Mouse (Mus musculus): ENCODE measurements around the gene Zdhhc8. TPM values are rescaled to one million over a fixed set of nuclear protein-coding genes. Genes with fewer than 3 reads are reported as not detected.
"Not testable (repeated sequence)": the region's sequence is repeated elsewhere in the genome, so short reads cannot be mapped to it uniquely, and the experiment has no call there.

Gene Zdhhc8
- polyA plus RNA-seq, 2 experiments: 0.88 to 2.9 TPM

DNA sequence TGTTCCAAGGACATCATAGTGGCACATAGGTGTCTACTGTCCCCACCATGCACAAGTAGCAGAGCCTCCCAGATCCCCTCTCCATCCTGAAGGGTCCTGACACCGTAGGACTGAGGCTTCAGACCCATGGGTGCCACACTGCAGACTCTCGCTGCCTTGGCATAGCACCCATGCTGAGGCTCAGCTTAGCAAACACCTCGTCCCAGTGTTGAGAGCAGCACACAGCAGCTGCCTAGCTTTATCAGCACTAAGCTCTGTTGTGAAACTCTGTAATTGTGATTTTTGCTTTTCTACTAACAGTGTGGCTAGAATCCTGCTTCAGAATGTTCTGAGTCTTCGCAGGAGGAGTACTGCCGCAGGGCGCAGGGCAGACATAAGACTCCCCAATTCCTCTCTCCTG lies 37.1 kb downstream of the Zdhhc8 start:
- H3K4me2 ChIP-seq (ENCODE audit: low read depth): no peak overlapping the region
- no peaks in the 10 kb centered on the region for H3K4me1 ChIP-seq (replicated peaks; ENCODE audit: control insufficient read depth in 2 of 2, insufficient read depth in 2 of 2, low read length in 1 of 2)
- H3K9me3 ChIP-seq (ENCODE audit: control insufficient read depth, low read length): no peaks in the 10 kb centered on the region
- H3K36me3 ChIP-seq (replicated peaks; ENCODE audit: control insufficient read depth, insufficient read depth, low read depth): no peaks in the 10 kb centered on the region
- ATAC-seq (ENCODE audit: insufficient read depth) (no peak), DNase-seq (ENCODE audit: low read depth in 3 of 3, low spot score in 3 of 3) (no peak)
- WGBS (ENCODE audit: insufficient replicate concordance): 59% methylated on average over 6 of the region's 6 CpGs
- H3K9ac ChIP-seq (replicated peaks): no peak overlapping the region
- no peaks in the 10 kb centered on the region for H3K27me3 ChIP-seq (ENCODE audit: control insufficient read depth, insufficient read depth, low read length)
- H3K4me3 ChIP-seq (ENCODE audit: insufficient read depth in 1 of 2, low read depth in 2 of 2, low read length in 2 of 2): no peak overlapping the region
- TF ChIP-seq EP300 (IDR thresholded peaks at IDR 0.05; ENCODE audit: low read depth) (no peak), CTCF (IDR thresholded peaks at IDR 0.05; ENCODE audit: low read depth) (no peak)
- H3K27ac ChIP-seq: no peak overlapping the region

DNA sequence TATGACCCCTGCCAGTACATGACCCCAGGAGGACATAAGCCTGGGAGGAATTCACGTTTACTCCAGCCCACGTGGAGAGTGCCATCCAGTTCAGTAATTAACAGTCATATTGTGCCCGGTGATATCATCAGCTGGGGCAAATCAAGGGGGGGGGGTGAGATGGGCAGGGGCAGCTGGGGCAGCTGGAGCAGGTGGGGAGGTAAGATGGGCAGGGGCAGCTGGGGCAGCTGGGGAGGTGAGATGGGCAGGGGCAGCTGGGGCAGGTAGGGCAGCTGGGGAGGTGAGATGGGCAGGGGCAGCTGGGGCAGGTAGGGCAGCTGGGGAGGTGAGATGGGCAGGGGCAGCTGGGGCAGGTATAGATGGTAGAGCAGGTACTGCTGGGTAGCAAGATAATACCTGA lies 39.4 kb downstream of the Zdhhc8 start:
- not testable (repeated sequence) for ATAC-seq (ENCODE audit: insufficient read depth); H3K27ac ChIP-seq; H3K9me3 ChIP-seq (ENCODE audit: control insufficient read depth, low read length); H3K4me1 ChIP-seq (replicated peaks; ENCODE audit: control insufficient read depth in 2 of 2, insufficient read depth in 2 of 2, low read length in 1 of 2); H3K27me3 ChIP-seq (ENCODE audit: control insufficient read depth, insufficient read depth, low read length); H3K4me3 ChIP-seq (ENCODE audit: insufficient read depth in 1 of 2, low read depth in 2 of 2, low read length in 2 of 2); H3K4me2 ChIP-seq (ENCODE audit: low read depth); DNase-seq (ENCODE audit: low read depth in 3 of 3, low spot score in 3 of 3); H3K36me3 ChIP-seq (replicated peaks; ENCODE audit: control insufficient read depth, insufficient read depth, low read depth); H3K9ac ChIP-seq (replicated peaks)
- WGBS (ENCODE audit: insufficient replicate concordance): 42% methylated on average over 3 of the region's 3 CpGs

DNA sequence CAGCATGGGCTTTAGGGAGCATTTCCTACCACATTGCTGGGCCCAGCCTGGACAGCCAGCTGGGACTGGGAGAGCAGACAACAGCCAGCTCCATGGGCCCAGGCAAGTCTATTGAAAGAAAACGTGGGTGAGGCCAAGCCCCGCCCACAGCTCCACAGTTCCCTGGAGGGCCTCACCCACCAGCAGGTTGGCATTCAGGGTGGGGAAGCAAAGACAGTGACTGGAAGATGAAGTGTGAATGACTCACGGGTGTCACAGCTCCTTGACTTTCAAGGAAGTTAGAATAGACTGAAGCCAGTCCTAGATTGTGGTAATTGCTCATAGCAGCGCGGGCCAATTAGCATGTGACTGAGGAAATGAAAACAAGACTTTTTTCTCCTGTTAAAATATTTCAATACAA lies 39.9 kb downstream of the Zdhhc8 start:
- no peak for TF ChIP-seq EP300 (IDR thresholded peaks at IDR 0.05; ENCODE audit: low read depth)
- no peak for TF ChIP-seq CTCF (IDR thresholded peaks at IDR 0.05; ENCODE audit: low read depth)
- no peaks in the 10 kb centered on the region for H3K27me3 ChIP-seq (ENCODE audit: control insufficient read depth, insufficient read depth, low read length)
- ATAC-seq (ENCODE audit: insufficient read depth): no peak
- H3K9ac ChIP-seq (replicated peaks): no peak overlapping the region
- H3K4me2 ChIP-seq (ENCODE audit: low read depth): no peak overlapping the region
- no peaks in the 10 kb centered on the region for H3K36me3 ChIP-seq (replicated peaks; ENCODE audit: control insufficient read depth, insufficient read depth, low read depth)
- no peaks in the 10 kb centered on the region for H3K4me1 ChIP-seq (replicated peaks; ENCODE audit: control insufficient read depth in 2 of 2, insufficient read depth in 2 of 2, low read length in 1 of 2)
- no peak overlapping the region for H3K4me3 ChIP-seq (ENCODE audit: insufficient read depth in 1 of 2, low read depth in 2 of 2, low read length in 2 of 2)
- no peak overlapping the region for H3K27ac ChIP-seq
- 49% methylated on average over 5 of the region's 5 CpGs for WGBS (ENCODE audit: insufficient replicate concordance)
- H3K9me3 ChIP-seq (ENCODE audit: control insufficient read depth, low read length): no peaks in the 10 kb centered on the region
- DNase-seq (ENCODE audit: low read depth in 3 of 3, low spot score in 3 of 3): peak in 1 of 3 experiments; percentile 14

DNA sequence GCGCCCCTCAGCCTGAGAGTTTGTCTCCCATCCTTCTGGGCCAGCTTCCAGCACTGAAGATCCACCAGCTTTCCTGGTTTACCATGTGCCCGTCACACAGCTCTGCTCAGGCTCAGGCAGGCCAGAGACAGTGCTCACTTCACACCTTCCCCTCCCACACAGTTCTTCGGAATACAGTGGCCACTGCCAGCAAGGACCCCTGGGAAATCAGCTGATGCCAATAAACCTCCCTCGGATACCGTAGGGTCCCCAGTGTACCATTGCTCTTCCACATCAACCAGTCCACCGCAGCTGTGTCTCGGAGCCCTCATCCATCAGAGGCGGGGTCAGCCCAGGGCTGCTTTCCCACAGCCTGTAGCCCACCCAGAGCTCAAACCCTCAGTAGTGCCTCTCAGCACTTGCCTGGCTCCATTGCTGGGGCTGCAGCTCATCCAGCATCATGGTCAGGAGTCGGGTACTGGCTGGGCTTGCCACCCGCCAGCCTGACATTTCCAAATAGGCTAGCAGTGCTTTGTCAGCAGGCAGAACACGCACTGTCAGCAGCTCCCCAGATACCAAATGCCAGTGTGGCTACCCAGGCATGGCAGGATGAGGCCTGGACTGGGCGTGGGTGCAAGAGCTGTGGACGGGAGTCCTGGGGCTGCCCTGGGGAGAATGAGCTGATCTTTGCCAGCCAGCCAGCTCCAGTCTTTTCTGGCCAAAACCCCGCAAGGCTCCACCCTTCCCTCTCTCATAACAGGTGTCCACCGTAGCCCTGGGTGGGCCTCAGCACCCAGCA lies 40.5 kb downstream of the Zdhhc8 start:
- ATAC-seq (ENCODE audit: insufficient read depth): no peak

DNA sequence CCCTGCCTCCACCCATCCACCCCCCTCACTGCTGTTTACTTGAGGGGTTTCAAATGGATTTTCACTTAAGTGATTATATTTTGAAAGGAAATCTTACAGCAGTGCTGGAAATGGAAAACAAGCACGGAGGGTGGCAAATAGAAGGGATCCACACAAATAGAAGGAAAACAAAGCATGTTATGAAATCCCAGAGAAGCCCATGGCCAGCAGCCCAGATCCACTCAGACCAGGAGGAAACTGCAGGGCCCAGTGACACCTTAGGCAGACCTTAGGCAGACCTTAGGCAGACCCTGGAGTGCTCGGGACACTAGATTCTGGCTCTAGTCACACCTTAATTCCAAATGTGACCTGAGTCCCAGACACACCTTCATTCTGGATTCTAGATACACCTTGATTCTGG lies 43.9 kb downstream of the Zdhhc8 start:
- Histone ChIP-seq H3K9me3 (ENCODE audit: control insufficient read depth, low read length) (no peaks in the 10 kb centered on the region), H3K36me3 (replicated peaks; ENCODE audit: control insufficient read depth, insufficient read depth, low read depth) (no peaks in the 10 kb centered on the region), H3K4me3 (ENCODE audit: insufficient read depth in 1 of 2, low read depth in 2 of 2, low read length in 2 of 2) (no peak overlapping the region), H3K27ac (no peak overlapping the region), H3K9ac (replicated peaks) (no peak overlapping the region), H3K27me3 (ENCODE audit: control insufficient read depth, insufficient read depth, low read length) (no peaks in the 10 kb centered on the region), H3K4me1 (replicated peaks; ENCODE audit: control insufficient read depth in 2 of 2, insufficient read depth in 2 of 2, low read length in 1 of 2) (no peaks in the 10 kb centered on the region), H3K4me2 (ENCODE audit: low read depth) (no peak overlapping the region)
- no peak for TF ChIP-seq EP300 (IDR thresholded peaks at IDR 0.05; ENCODE audit: low read depth)
- TF ChIP-seq CTCF (IDR thresholded peaks at IDR 0.05; ENCODE audit: low read depth): no peak
- WGBS (ENCODE audit: insufficient replicate concordance): 57% methylated on average over 2 of the region's 2 CpGs
- no peak for DNase-seq (ENCODE audit: low read depth in 3 of 3, low spot score in 3 of 3)
- no peak for ATAC-seq (ENCODE audit: insufficient read depth)

More for the DNA sequence above, 40.5 kb downstream of the Zdhhc8 start:
- 64% methylated on average over 15 of the region's 15 CpGs for WGBS (ENCODE audit: insufficient replicate concordance)
- DNase-seq (ENCODE audit: low read depth in 3 of 3, low spot score in 3 of 3): no peak
- H3K36me3 ChIP-seq (replicated peaks; ENCODE audit: control insufficient read depth, insufficient read depth, low read depth): no peaks in the 10 kb centered on the region
- H3K4me3 ChIP-seq (ENCODE audit: insufficient read depth in 1 of 2, low read depth in 2 of 2, low read length in 2 of 2): no peak overlapping the region
- TF ChIP-seq CTCF (IDR thresholded peaks at IDR 0.05; ENCODE audit: low read depth): no peak
- TF ChIP-seq EP300 (IDR thresholded peaks at IDR 0.05; ENCODE audit: low read depth): no peak
- no peaks in the 10 kb centered on the region for H3K4me1 ChIP-seq (replicated peaks; ENCODE audit: control insufficient read depth in 2 of 2, insufficient read depth in 2 of 2, low read length in 1 of 2)
- H3K9me3 ChIP-seq (ENCODE audit: control insufficient read depth, low read length): no peaks in the 10 kb centered on the region
- no peak overlapping the region for H3K4me2 ChIP-seq (ENCODE audit: low read depth)
- no peak overlapping the region for H3K27ac ChIP-seq
- H3K9ac ChIP-seq (replicated peaks): no peak overlapping the region
- H3K27me3 ChIP-seq (ENCODE audit: control insufficient read depth, insufficient read depth, low read length): no peaks in the 10 kb centered on the region
